Mouse (Mus musculus) adrenal gland, adult (tissue): ENCODE results near the gene Aldh16a1.
"Not testable (repeated sequence)": the region's sequence is repeated elsewhere in the genome, so short reads cannot be mapped to it uniquely, and the experiment has no call there.

Experiments used
- DNase-seq, 2 experiments: peaks; one replicate each; pipeline ENCODE4 v3.0.0; 2022 to 2023; ENCODE audit warnings: low spot score in 1 of 2; ENCODE audit not compliant: inconsistent age in 2 of 2

Gene Aldh16a1

GRCm38 (mm10) chr7:45119780-45120709 lies 34.3 kb downstream of the Aldh16a1 start:
- DNase-seq: peak; percentile 11 to 42

- peak; percentile 44 to 80 for DNase-seq
These were observed 36.0 kb downstream of the Aldh16a1 start for GRCm38 (mm10) chr7:45118336-45118735.

GRCm38 (mm10) chr7:45117566-45117965 lies 36.8 kb downstream of the Aldh16a1 start:
- peak in 1 of 2 experiments; percentile 16 for DNase-seq

GRCm38 (mm10) chr7:45113476-45113875 lies 40.9 kb downstream of the Aldh16a1 start:
- no peak for DNase-seq

GRCm38 (mm10) chr7:45112529-45112928 lies 41.9 kb downstream of the Aldh16a1 start:
- DNase-seq: no peak

- no peak for DNase-seq
These were observed 42.4 kb downstream of the Aldh16a1 start for GRCm38 (mm10) chr7:45111940-45112339.

- not testable (repeated sequence) for DNase-seq
These were observed 44.3 kb downstream of the Aldh16a1 start for GRCm38 (mm10) chr7:45110089-45110488.

- DNase-seq: no peak
These were observed 47.2 kb downstream of the Aldh16a1 start for GRCm38 (mm10) chr7:45107052-45107645.

- no peak for DNase-seq
These were observed 47.9 kb downstream of the Aldh16a1 start for GRCm38 (mm10) chr7:45106441-45106840.

GRCm38 (mm10) chr7:45105491-45105890 lies 48.9 kb downstream of the Aldh16a1 start:
- no peak for DNase-seq

GRCm38 (mm10) chr7:45104941-45105340 lies 49.4 kb downstream of the Aldh16a1 start:
- no peak for DNase-seq

- peak; percentile 95 to 97 for DNase-seq
These were observed 50.7 kb downstream of the Aldh16a1 start, which contains the start of gene Fcgrt for GRCm38 (mm10) chr7:45103652-45104180. TSS of gene Fcgrt (minus strand) at chr7:45103851.

- peak; percentile 50 to 73 for DNase-seq
These were observed 51.3 kb downstream of the Aldh16a1 start for GRCm38 (mm10) chr7:45102940-45103585.

GRCm38 (mm10) chr7:45102441-45102840 lies 51.9 kb downstream of the Aldh16a1 start:
- DNase-seq: peak in 1 of 2 experiments; percentile 44

GRCm38 (mm10) chr7:45100046-45100445 lies 54.3 kb downstream of the Aldh16a1 start:
- DNase-seq: peak; percentile 73 to 83

- peak in 1 of 2 experiments; percentile 42 for DNase-seq
These were observed 55.7 kb downstream of the Aldh16a1 start for GRCm38 (mm10) chr7:45098541-45099240.

- DNase-seq: peak in 1 of 2 experiments; percentile 52
These were observed 56.9 kb downstream of the Aldh16a1 start for GRCm38 (mm10) chr7:45097479-45097878.

GRCm38 (mm10) chr7:45095965-45096364 lies 58.4 kb downstream of the Aldh16a1 start:
- DNase-seq: not testable (repeated sequence)

- peak in 1 of 2 experiments; percentile 45 for DNase-seq
These were observed 59.0 kb downstream of the Aldh16a1 start for GRCm38 (mm10) chr7:45095367-45095766.

GRCm38 (mm10) chr7:45094121-45094520 lies 60.3 kb downstream of the Aldh16a1 start:
- no peak for DNase-seq

- DNase-seq: no peak
These were observed 60.9 kb downstream of the Aldh16a1 start for GRCm38 (mm10) chr7:45093516-45093905.
